29 mouse cellular contexts compared by ENCODE assay signal in the genomic region with DNA sequence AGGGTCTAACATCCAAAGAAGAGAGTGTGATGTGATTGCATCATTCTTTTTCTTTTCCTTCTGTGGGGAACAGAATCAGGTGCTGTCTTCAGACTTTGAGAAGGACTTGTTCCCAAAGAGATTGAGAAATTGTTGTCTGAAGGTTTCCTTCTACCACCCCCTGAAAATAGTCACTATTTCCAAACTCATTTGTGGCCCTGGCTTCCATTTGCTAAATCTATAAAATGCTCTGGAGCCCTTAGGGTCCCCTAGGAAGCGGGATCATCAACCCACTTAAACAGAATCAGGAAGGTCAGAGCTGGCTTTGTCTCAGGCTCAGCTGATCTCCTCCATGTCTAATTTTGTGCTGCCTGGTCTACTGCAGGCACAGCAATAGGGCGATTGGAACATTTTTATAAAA.
"Had no signal": no experiment of that assay in that cellular context is flagged by ENCODE, and none has a peak within 500 bp of the region (broad histone marks: within the 10 kb centered on the region; RNA-seq: fewer than 3 reads in every experiment).

No protein-coding gene starts in this region.

- DNase-seq: cerebellum, adult 2 months; cerebellum, adult 8-10 months; cerebellum, adult 9-10 months; cerebellum, adult 9-11 months; cerebellum, postnatal 10 days; cerebellum, postnatal 14 days; cerebellum, postnatal 25 days; cerebellum, postnatal 36 days; embryo, embryonic 11 days; forebrain, postnatal 0 days; gastrocnemius, adult 2 months; gastrocnemius, postnatal 10 days; gastrocnemius, postnatal 14 days; gastrocnemius, postnatal 25 days; gastrocnemius, postnatal 36 days; heart, adult 11 months; heart, adult 18-20 months; heart, adult 2 months had no signal

- H3K27me3 ChIP-seq: embryonic facial prominence, embryonic 12.5 days; embryonic facial prominence, embryonic 15.5 days; forebrain, embryonic 13.5 days; forebrain, embryonic 15.5 days had no signal

- H3K4me1 ChIP-seq: embryonic facial prominence, embryonic 10.5 days; embryonic facial prominence, embryonic 12.5 days; embryonic facial prominence, embryonic 13.5 days; embryonic facial prominence, embryonic 15.5 days; forebrain, embryonic 10.5 days; forebrain, embryonic 12.5 days; forebrain, embryonic 13.5 days; forebrain, embryonic 15.5 days had no signal

- H3K4me3 ChIP-seq: embryonic facial prominence, embryonic 10.5 days; embryonic facial prominence, embryonic 12.5 days; embryonic facial prominence, embryonic 13.5 days; embryonic facial prominence, embryonic 15.5 days; erythroblast, embryonic 14.5 days; forebrain, embryonic 10.5 days; forebrain, embryonic 12.5 days; forebrain, embryonic 13.5 days; forebrain, embryonic 15.5 days; gastrocnemius, adult 2 months; heart, adult 2 months had no signal

- H3K9ac ChIP-seq: embryonic facial prominence, embryonic 12.5 days; embryonic facial prominence, embryonic 13.5 days; embryonic facial prominence, embryonic 15.5 days; forebrain, embryonic 12.5 days; forebrain, embryonic 13.5 days; forebrain, embryonic 15.5 days; forebrain, postnatal 0 days had no signal

- H3K4me2 ChIP-seq: embryonic facial prominence, embryonic 12.5 days; embryonic facial prominence, embryonic 13.5 days; embryonic facial prominence, embryonic 15.5 days; forebrain, embryonic 12.5 days; forebrain, embryonic 13.5 days; forebrain, embryonic 15.5 days had no signal

- H3K36me3 ChIP-seq: embryonic facial prominence, embryonic 10.5 days; embryonic facial prominence, embryonic 12.5 days; embryonic facial prominence, embryonic 13.5 days; embryonic facial prominence, embryonic 15.5 days; forebrain, embryonic 10.5 days; forebrain, embryonic 12.5 days; forebrain, embryonic 15.5 days had no signal

- H3K9me3 ChIP-seq: embryonic facial prominence, embryonic 10.5 days; embryonic facial prominence, embryonic 12.5 days; embryonic facial prominence, embryonic 13.5 days; embryonic facial prominence, embryonic 15.5 days; forebrain, embryonic 10.5 days; forebrain, embryonic 12.5 days; forebrain, embryonic 13.5 days; forebrain, embryonic 15.5 days had no signal

- ATAC-seq: forebrain, embryonic 13.5 days; forebrain, embryonic 14.5 days; forebrain, embryonic 15.5 days; forebrain, embryonic 16.5 days; forebrain, postnatal 0 days had no signal

- H3K27ac ChIP-seq: embryonic facial prominence, embryonic 10.5 days; embryonic facial prominence, embryonic 12.5 days; embryonic facial prominence, embryonic 13.5 days; embryonic facial prominence, embryonic 15.5 days; forebrain, embryonic 10.5 days; forebrain, embryonic 12.5 days; forebrain, embryonic 13.5 days; forebrain, embryonic 15.5 days; gastrocnemius, adult 2 months; heart, adult 2 months had no signal
